Mouse (Mus musculus) lung, embryonic 14.5 days (tissue): ENCODE data around the gene Hmcn2. TPM values are rescaled to one million over a fixed set of nuclear protein-coding genes. Genes with fewer than 3 reads are reported as not detected.
A peak's percentile ranks its signal among the peaks of the same experiment; 100 is the strongest.

Source experiments
- ATAC-seq: fragments of 200-750 bp; cut with Nextera tagmentation; 2 replicates; pipeline ENCODE4 v1.8.0; 2017; ENCODE audit warnings: mild to moderate bottlenecking, moderate TSS enrichment, moderate library complexity; ENCODE audit not compliant: insufficient read depth
- DNase-seq: peaks from one replicate; pipeline ENCODE4 v3.0.0-alpha.2; 2015
- H3K27ac ChIP-seq: fragments of 300-500 bp; sonication (generic); 2 replicates; pipeline ENCODE4 v1.5.1; 2014; ENCODE audit warnings: low read depth, mild to moderate bottlenecking, moderate library complexity
- H3K27me3 ChIP-seq: fragments of 300-500 bp; sonication (generic); 2 replicates; pipeline ENCODE4 v1.6.1; 2014; ENCODE audit warnings: low read length, control low read depth; ENCODE audit not compliant: insufficient read depth
- H3K36me3 ChIP-seq: fragments of 300-500 bp; sonication (generic); 2 replicates; pipeline ENCODE4 v1.6.1; 2014; ENCODE audit warnings: control low read depth; ENCODE audit not compliant: insufficient read depth
- H3K4me1 ChIP-seq: fragments of 300-500 bp; sonication (generic); 2 replicates; pipeline ENCODE4 v1.6.1; 2014; ENCODE audit warnings: antibody characterized with exemption, control low read depth; ENCODE audit not compliant: insufficient read depth
- H3K4me2 ChIP-seq: fragments of 300-500 bp; sonication (generic); 2 replicates; pipeline ENCODE4 v1.6.1; 2014; ENCODE audit warnings: mild to moderate bottlenecking
- H3K4me3 ChIP-seq: fragments of 300-500 bp; sonication (generic); 2 replicates; pipeline ENCODE4 v1.5.1; 2014; ENCODE audit warnings: low read depth, low read length
- H3K9ac ChIP-seq: fragments of 300-500 bp; sonication (generic); 2 replicates; pipeline ENCODE4 v1.6.1; 2014
- H3K9me3 ChIP-seq: fragments of 300-500 bp; sonication (generic); 2 replicates; pipeline ENCODE4 v1.6.1; 2016; ENCODE audit warnings: low read depth, low read length, control low read depth
- CTCF ChIP-seq: IDR thresholded peaks from 2 replicates; pipeline ENCODE4 v1.5.1; 2016; ENCODE audit warnings: antibody characterized with exemption, low read depth
- WGBS: fragments of 180-500 bp; shearing (Covaris S2); extraction: QIAGEN DNeasy Blood & Tissue Kit; methylation state at CpG from one replicate; pipeline ENCODE4 v1.1.7; 2014; 5-methylcytosine and 5-hydroxymethylcytosine counted together
- polyA plus RNA-seq: library from polyadenylated mRNA; unstranded; fragments of >200 nt; fragmentation: Nextera tagmentation; extraction: Ambion mirVana; gene quantifications from 2 replicates; pipeline ENCODE4 v1.2.1, GENCODE M21; 2014

The Hmcn2 gene
- polyA plus RNA-seq, result 1.1 and 1.3 TPM in 2 replicates

DNA sequence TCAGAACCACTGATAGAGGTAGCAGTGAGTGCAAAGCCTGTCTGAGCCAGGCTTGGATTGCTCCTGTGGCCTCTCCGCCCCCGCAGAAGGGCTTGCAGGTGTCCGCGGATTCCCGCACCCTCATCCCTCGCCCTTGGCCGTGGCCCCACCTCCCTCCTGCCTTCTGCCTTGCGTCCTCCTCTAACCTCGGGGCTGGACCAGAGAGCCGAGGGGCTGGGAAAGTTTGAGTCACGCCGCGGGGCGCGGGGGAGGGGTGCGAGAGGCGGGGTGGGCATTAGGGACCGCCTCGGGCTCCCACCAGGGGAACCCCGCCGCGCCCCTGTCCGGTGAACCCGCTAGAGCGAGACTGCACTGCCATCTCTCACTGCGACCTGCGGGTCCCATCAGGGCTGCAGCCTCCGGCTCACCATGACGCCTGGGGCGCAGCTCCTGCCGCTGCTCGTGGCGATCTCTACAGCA lies at the start of gene Hmcn2:
Gene Hmcn2, plus strand, starts transcription at position 409 of the 459 bp plus-strand sequence.
- Histone ChIP-seq H3K4me2 (peak within 1 kb of the TSS; percentile 23; the same call in 1 of the 2 replicates), H3K4me3 (peak within 1 kb of the TSS; percentile 16; the same call in 1 of the 2 replicates), H3K27me3 (peaks cover 71% of the 10 kb centered on the region), H3K9ac (no peak within 1 kb of the TSS), H3K4me1 (no peaks in the 10 kb centered on the region), H3K36me3 (no peaks in the 10 kb centered on the region), H3K27ac (no peak within 1 kb of the TSS), H3K9me3 (no peaks in the 10 kb centered on the region)
- no peak for DNase-seq
- no peak for ATAC-seq
- no peak for TF ChIP-seq CTCF
- 2% methylated on average over 33 of the region's 33 CpGs for WGBS

DNA sequence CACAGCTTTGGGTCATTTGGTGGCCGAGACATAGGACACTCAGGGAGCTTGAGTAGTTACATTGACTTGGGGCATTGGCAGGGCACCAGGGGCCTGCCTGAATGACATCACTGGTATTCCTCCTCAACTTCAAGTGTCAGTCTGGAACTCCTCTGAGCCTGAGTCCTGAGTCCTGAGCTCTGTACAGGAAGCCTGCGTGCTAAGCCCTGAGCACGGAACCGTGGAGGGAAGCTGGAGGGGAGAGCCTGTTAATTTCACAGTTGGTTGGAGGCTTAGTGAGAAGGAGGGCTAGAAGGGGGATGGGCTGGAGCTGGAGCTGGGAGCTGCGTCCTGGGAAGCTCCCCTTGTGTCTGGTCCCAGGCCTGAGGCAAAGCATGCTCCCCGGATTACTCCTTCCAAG lies 46.8 kb upstream of the Hmcn2 start:
- H3K4me1 ChIP-seq, result peaks cover 11% of the 10 kb centered on the region; the same call in 1 of the 2 replicates
- no peaks in the 10 kb centered on the region for H3K27me3 ChIP-seq
- no peak for TF ChIP-seq CTCF
- no peak for ATAC-seq
- DNase-seq, result no peak
- H3K27ac ChIP-seq, result no peak overlapping the region
- no peak overlapping the region for H3K9ac ChIP-seq
- no peaks in the 10 kb centered on the region for H3K9me3 ChIP-seq
- H3K4me2 ChIP-seq, result no peak overlapping the region
- WGBS, result 59% methylated on average over 6 of the region's 6 CpGs
- no peak overlapping the region for H3K4me3 ChIP-seq
- H3K36me3 ChIP-seq, result no peaks in the 10 kb centered on the region

DNA sequence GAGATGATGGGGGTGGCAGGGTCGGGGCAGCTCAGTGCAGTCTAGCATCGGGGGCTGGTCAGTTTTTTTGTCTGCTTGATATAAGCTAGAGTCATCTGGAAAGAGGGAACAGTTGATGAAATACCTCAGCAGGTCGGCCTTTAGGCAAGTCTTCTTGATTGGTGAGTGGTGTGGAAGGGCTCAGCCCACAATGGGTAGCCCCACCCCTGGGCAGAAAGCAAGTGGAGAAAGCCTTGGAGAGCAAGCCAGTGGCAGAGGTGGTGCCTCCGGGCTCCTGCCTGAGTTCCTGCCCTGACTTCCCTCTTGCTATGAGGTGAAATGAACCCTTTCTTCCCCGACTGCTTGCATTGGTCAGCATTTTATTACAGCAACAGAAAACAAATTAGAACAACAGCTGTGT lies 45.6 kb upstream of the Hmcn2 start:
- Histone ChIP-seq H3K9ac (no peak overlapping the region), H3K36me3 (no peaks in the 10 kb centered on the region), H3K9me3 (no peaks in the 10 kb centered on the region), H3K27ac (no peak overlapping the region), H3K4me2 (no peak overlapping the region), H3K4me1 (peaks cover 10% of the 10 kb centered on the region; the same call in 1 of the 2 replicates), H3K27me3 (no peaks in the 10 kb centered on the region), H3K4me3 (no peak overlapping the region)
- TF ChIP-seq CTCF, result no peak
- ATAC-seq, result no peak
- DNase-seq, result no peak
- WGBS, result 48% methylated on average over 5 of the region's 5 CpGs

DNA sequence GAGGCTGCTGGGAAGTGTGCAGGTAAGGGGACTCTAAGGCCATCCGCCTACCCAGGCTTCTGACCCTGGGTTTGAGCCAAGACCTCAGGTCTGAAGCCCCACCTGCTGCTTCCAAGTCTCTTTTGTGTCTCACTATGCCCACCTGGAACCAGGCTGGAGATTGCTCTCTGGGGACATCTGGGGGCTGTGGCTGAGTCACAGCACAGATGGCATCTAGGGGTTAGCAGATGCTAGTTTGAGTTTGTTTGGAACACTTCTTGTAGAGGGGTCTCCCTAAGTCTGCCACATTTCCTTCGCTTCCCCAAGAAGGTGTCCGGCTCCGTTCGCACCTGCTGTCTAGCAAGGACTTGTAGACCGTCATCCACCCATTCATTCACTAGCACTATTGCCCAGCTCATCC lies 45.0 kb upstream of the Hmcn2 start:
- Histone ChIP-seq H3K4me2 (no peak overlapping the region), H3K36me3 (no peaks in the 10 kb centered on the region), H3K4me1 (0 out of 2 replicates have a peak, but pooled peaks cover 4% of the 10 kb centered on the region), H3K9me3 (no peaks in the 10 kb centered on the region), H3K4me3 (no peak overlapping the region), H3K27ac (no peak overlapping the region), H3K9ac (no peak overlapping the region), H3K27me3 (no peaks in the 10 kb centered on the region)
- DNase-seq, result no peak
- no peak for TF ChIP-seq CTCF
- 93% methylated on average over 6 of the region's 6 CpGs for WGBS
- ATAC-seq, result no peak

DNA sequence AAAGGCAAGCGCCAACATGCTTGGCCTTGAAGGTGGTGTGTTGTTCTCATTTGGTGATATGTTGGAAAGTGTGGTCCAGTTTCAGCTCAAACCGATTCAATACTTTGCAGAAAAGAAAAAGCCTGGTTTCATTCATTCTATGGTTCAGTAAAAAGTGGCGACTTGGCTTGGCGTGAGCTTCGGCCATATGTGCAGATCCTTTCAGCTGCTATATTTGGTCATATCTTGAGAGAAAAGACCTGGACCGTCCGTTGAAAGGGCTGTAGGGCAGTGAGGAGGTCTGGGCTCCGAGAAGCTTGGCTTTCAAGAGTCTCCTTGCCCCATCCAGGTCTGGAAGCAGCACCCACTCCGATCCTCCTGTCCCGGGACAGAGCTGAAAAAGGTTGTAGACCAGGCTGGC lies 44.4 kb upstream of the Hmcn2 start:
- DNase-seq (no peak), ATAC-seq (no peak)
- Histone ChIP-seq H3K9ac (no peak overlapping the region), H3K27me3 (no peaks in the 10 kb centered on the region), H3K4me1 (no peaks in the 10 kb centered on the region), H3K27ac (no peak overlapping the region), H3K9me3 (no peaks in the 10 kb centered on the region), H3K4me2 (no peak overlapping the region), H3K4me3 (no peak overlapping the region), H3K36me3 (no peaks in the 10 kb centered on the region)
- no peak for TF ChIP-seq CTCF
- WGBS, result 93% methylated on average over 10 of the region's 10 CpGs

DNA sequence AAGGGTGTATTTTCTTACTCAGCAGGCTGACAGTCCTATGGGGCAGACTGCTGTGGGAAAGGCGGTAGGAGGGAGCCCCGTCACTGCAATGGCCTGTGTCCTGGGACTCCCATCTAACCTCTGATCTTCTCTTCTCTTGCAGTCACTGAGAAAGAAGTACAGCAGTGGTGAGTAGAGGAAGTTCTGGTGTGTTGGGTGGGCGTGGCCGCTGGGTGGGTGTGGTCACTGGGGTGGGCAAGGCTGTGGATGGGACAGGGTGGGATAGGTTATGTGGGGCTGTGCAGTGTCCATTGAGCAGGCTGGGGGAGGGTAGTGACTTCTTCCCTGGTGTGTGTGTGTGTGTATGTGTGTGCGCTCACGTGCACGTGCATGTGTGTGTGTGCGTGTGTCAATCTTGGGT lies 43.7 kb upstream of the Hmcn2 start:
- no peak overlapping the region for H3K9ac ChIP-seq
- H3K4me2 ChIP-seq, result no peak overlapping the region
- 90% methylated on average over 8 of the region's 8 CpGs for WGBS
- H3K9me3 ChIP-seq, result no peaks in the 10 kb centered on the region
- DNase-seq (no peak), ATAC-seq (no peak)
- no peak overlapping the region for H3K4me3 ChIP-seq
- no peaks in the 10 kb centered on the region for H3K27me3 ChIP-seq
- H3K27ac ChIP-seq, result no peak overlapping the region
- no peak for TF ChIP-seq CTCF
- H3K4me1 ChIP-seq, result no peaks in the 10 kb centered on the region
- no peaks in the 10 kb centered on the region for H3K36me3 ChIP-seq

DNA sequence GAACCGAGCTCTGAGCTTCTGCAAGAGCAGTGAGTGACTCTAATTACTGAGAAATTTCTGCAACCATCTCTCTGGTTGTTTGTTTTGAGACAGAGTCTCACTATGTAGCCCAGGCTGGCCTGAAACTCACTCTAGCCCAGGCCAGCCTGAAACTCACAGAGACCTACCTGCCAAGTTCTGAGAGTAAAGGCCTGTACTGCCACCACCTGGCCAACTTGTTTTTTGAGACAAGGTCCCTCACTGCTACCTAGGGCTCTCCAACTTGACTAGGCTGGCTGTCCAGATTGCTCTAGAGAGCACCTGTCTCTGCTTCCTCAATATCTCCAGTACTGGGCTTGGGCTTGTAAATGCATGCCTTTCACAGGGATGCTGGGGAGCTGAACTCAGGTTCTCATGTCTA lies 43.1 kb upstream of the Hmcn2 start:
- Histone ChIP-seq H3K9ac (no peak overlapping the region), H3K4me2 (no peak overlapping the region), H3K4me1 (no peaks in the 10 kb centered on the region), H3K36me3 (no peaks in the 10 kb centered on the region), H3K9me3 (no peaks in the 10 kb centered on the region), H3K27me3 (no peaks in the 10 kb centered on the region), H3K27ac (no peak overlapping the region), H3K4me3 (no peak overlapping the region)
- DNase-seq (no peak), ATAC-seq (no peak)
- TF ChIP-seq CTCF, result peak; percentile 32
- 85% methylated on average over 1 of the region's 1 CpGs for WGBS

DNA sequence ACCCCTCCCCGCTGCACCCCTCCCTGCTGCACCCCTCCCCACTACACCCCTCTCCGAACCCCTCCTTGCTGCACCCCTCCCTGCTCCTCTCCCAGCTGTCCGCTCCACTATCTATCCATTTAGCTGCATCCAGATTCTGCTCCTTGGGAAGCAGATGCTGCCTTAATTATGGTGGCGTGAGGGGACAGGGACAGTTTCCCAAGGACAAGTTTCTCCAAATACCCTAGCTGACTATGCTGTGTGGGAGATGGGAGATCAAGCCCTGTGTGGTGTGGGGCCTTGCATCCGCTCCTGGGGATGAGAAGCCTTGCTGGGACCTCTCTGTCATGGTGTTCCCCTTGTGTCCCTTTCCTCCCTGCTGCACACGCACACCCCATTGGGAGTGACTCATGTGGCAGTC lies 39.2 kb upstream of the Hmcn2 start:
- H3K9ac ChIP-seq, result no peak overlapping the region
- H3K4me3 ChIP-seq, result no peak overlapping the region
- 89% methylated on average over 6 of the region's 6 CpGs for WGBS
- no peak overlapping the region for H3K27ac ChIP-seq
- ATAC-seq (no peak), DNase-seq (no peak)
- TF ChIP-seq CTCF, result no peak
- H3K4me2 ChIP-seq, result no peak overlapping the region
- no peaks in the 10 kb centered on the region for H3K9me3 ChIP-seq
- peaks cover 7% of the 10 kb centered on the region; the same call in 1 of the 2 replicates for H3K36me3 ChIP-seq
- no peaks in the 10 kb centered on the region for H3K27me3 ChIP-seq
- H3K4me1 ChIP-seq, result no peaks in the 10 kb centered on the region
